Mouse (Mus musculus): Measurements from ENCODE around the gene Ndufc2. TPM values are rescaled to one million over a fixed set of nuclear protein-coding genes. Genes with fewer than 3 reads are reported as not detected.
"Not testable (repeated sequence)": the region's sequence is repeated elsewhere in the genome, so short reads cannot be mapped to it uniquely, and the experiment has no call there.

Gene Ndufc2
- total RNA-seq, 2 experiments from 2014 or later = 314 to 350 TPM

DNA sequence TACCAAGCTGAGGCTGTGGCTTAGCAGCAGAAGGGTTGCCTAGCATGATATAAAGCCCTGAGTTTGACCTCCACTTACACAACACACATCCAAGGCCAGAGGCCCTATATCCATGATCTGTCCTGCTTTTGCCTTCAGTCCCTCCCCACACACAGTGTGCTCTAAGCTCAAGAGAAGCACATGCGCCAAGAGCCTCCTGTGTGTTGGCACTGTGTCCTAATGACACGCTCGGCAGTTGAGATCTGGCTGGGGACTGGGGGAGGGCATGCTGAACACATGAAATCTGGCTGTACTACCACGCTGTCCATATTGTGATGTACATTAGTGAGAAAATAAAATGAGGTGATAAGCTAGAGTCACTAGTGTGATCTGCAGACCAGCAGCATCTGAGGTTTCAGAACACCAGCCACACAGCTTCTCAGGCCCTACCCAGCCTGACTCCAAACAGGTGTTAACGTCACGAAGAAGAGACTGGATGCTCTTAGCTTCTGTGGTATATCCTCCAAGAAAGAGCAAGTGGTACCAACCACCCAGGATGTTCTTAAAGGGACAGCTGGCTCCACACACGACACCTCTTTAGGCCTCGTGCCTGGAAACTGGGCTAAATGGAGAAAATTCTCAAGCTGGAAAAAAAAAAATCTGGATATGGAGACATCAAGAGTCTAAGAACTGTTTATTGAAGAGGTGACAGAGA lies 21.3 kb downstream of the Ndufc2 start:
- no peak for DNase-seq (ENCODE audit: low spot score in 2 of 2)

- no peak for DNase-seq (ENCODE audit: low spot score in 2 of 2)
Measured at GRCm38 (mm10) chr7:97423754-97424153, 24.0 kb downstream of the Ndufc2 start.

GRCm38 (mm10) chr7:97424621-97425245 lies 24.9 kb downstream of the Ndufc2 start:
- DNase-seq (ENCODE audit: low spot score in 2 of 2) = peak; percentile 89 to 91

GRCm38 (mm10) chr7:97426566-97426965 lies 26.8 kb downstream of the Ndufc2 start:
- no peak for DNase-seq (ENCODE audit: low spot score in 2 of 2)

- DNase-seq (ENCODE audit: low spot score in 2 of 2) = no peak
Measured at GRCm38 (mm10) chr7:97427296-97427695, 27.5 kb downstream of the Ndufc2 start.

- no peak for DNase-seq (ENCODE audit: low spot score in 2 of 2)
Measured at GRCm38 (mm10) chr7:97427778-97428420, 28.1 kb downstream of the Ndufc2 start.

GRCm38 (mm10) chr7:97429705-97430104 lies 29.9 kb downstream of the Ndufc2 start:
- DNase-seq (ENCODE audit: low spot score in 2 of 2) = no peak

- not testable (repeated sequence) for DNase-seq (ENCODE audit: low spot score in 2 of 2)
Measured at GRCm38 (mm10) chr7:97433517-97433916, 33.7 kb downstream of the Ndufc2 start.

GRCm38 (mm10) chr7:97434517-97434916 lies 34.7 kb downstream of the Ndufc2 start:
- no peak for DNase-seq (ENCODE audit: low spot score in 2 of 2)

DNA sequence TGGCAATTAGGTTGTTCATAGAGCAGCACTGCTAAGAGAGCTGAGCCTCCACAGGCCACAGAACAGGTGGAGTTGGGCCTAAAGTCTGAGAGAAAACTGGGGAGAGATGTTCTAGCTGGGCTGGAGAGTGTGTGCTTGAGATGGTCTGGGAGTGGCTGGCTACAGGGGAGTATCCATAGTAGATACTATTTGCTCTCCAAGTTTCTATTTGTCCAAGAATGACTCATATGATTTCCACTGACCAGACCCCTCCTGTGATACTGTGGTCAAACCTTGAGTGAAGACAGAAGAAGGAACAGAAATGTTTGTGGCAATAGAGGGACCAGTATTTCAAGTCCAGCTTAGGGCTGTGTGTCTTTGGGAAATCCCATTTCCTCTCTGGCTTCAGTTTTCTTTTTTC lies 39.2 kb downstream of the Ndufc2 start:
- no peak for DNase-seq (ENCODE audit: low spot score in 2 of 2)

DNA sequence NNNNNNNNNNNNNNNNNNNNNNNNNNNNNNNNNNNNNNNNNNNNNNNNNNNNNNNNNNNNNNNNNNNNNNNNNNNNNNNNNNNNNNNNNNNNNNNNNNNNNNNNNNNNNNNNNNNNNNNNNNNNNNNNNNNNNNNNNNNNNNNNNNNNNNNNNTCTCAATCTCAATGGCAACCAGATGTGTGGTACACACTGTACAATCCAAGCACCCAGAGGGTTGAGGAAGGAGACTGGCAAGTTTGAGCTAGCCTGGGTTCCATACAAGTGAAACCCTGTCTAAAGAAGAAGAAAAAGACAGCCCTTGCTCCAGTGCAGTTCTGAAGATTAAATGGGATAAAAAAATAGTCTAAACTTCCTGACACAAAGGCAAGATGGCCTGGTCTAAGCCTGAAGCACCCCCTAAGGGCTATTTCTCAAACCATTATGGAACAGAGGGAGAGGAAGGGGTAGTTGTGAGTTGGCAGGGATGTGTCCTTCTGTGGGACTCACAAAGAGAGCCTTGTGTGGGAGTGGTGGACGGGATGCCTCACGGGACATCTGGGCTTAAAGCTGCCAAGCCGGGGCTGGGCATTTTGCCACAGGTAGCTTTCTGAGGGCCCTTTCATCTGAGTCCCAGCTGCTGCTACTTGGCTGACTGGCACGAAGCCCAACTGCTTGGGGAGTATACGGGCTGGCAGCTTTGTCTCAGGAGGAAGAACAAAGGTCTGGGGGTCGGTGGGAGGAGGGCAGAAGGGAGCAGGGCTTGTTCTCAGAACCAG lies 46.5 kb downstream of the Ndufc2 start:
- DNase-seq (ENCODE audit: low spot score in 2 of 2) = peak; percentile 32 to 66

GRCm38 (mm10) chr7:97447050-97447531 lies 47.3 kb downstream of the Ndufc2 start:
- DNase-seq (ENCODE audit: low spot score in 2 of 2) = no peak

- DNase-seq (ENCODE audit: low spot score in 2 of 2) = not testable (repeated sequence)
Measured at GRCm38 (mm10) chr7:97451023-97451422, 51.2 kb downstream of the Ndufc2 start, which contains the start of gene Kctd14. TSS of gene Kctd14 (plus strand) at chr7:97451323.

GRCm38 (mm10) chr7:97452196-97452595 lies 52.4 kb downstream of the Ndufc2 start:
- no peak for DNase-seq (ENCODE audit: low spot score in 2 of 2)

- DNase-seq (ENCODE audit: low spot score in 2 of 2) = no peak
Measured at GRCm38 (mm10) chr7:97453141-97453921, 53.5 kb downstream of the Ndufc2 start.

DNA sequence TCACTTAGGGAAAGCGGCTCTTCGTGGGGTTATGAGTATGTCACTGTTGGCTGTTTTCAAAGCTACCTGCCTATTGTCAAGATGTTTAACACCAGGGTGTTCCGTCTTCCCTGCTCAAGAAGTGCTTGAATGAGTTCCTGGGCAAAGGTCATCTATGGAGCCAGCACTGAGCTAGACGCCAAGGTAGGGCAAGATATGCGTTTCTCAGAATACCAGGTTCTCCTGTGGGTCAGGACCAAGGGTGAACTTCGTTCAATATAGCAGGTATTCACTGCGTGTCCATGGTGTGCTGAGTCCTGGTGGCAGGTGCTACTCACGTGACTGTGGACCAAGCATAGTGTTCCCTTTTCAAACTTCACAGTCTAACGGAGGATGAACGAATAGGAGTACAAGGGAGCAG lies 55.0 kb downstream of the Ndufc2 start:
- DNase-seq (ENCODE audit: low spot score in 2 of 2) = no peak

DNA sequence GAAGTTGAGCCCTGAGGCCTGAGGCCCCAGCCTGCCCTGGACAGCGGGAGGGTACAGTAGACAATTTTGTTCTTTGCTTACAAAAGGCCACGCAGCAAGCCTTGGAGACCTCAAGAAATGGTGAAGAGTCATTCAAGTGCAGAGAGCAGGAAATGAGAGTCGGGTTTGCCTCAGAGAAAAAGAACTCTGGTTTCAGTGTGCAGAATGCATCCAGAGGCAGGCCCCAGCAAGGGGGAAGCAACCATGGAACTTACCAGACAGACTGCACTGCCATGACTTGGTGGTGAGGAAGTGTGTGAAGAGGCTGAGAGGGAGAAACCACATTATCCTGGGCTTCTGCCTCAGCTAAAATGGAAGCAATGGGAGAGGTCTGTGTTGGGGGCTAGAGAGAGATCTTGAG lies 55.8 kb downstream of the Ndufc2 start:
- DNase-seq (ENCODE audit: low spot score in 2 of 2) = no peak

All from adrenal gland, postnatal 4 days (tissue).